Mouse (Mus musculus) stomach, embryonic 14.5 days (tissue): ENCODE data around the gene Slc4a4. TPM values are rescaled to one million over a fixed set of nuclear protein-coding genes. Genes with fewer than 3 reads are reported as not detected.

Experiments
- ATAC-seq: fragments of 200-750 bp; cut with Nextera tagmentation; 2 replicates; pipeline ENCODE4 v1.8.0; 2017; ENCODE audit warnings: low read depth, moderate TSS enrichment; ENCODE audit not compliant: insufficient number of reproducible peaks, insufficient read depth, low FRiP score
- H3K27ac ChIP-seq: fragments of 300-500 bp; sonication (generic); 2 replicates; pipeline ENCODE4 v1.5.1; 2014; ENCODE audit warnings: mild to moderate bottlenecking, low read length, moderate library complexity, mixed read lengths
- H3K27me3 ChIP-seq: fragments of 300-500 bp; sonication (generic); 2 replicates; pipeline ENCODE4 v1.6.1; 2014; ENCODE audit warnings: low read length, control low read depth, mixed read lengths; ENCODE audit not compliant: control insufficient read depth, insufficient read depth
- H3K36me3 ChIP-seq: fragments of 300-500 bp; sonication (generic); 2 replicates; pipeline ENCODE4 v1.6.1; 2014; ENCODE audit warnings: mild to moderate bottlenecking, control low read depth, low read length, moderate library complexity, mixed read lengths; ENCODE audit not compliant: control insufficient read depth, insufficient read depth
- H3K4me1 ChIP-seq: fragments of 300-500 bp; sonication (generic); 2 replicates; pipeline ENCODE4 v1.6.1; 2014; ENCODE audit warnings: low read length, control low read depth, mixed read lengths; ENCODE audit not compliant: control insufficient read depth, insufficient read depth
- H3K4me2 ChIP-seq: fragments of 300-500 bp; sonication (generic); replicated peaks from 2 replicates; pipeline ENCODE4 v1.6.1; 2014; ENCODE audit warnings: low read depth, low read length, control low read depth
- H3K4me3 ChIP-seq: fragments of 300-500 bp; sonication (generic); 2 replicates; pipeline ENCODE4 v1.5.1; 2014; ENCODE audit warnings: low read depth, low read length, control low read depth
- H3K9ac ChIP-seq: fragments of 300-500 bp; sonication (generic); replicated peaks from 2 replicates; pipeline ENCODE4 v1.6.1; 2014; ENCODE audit warnings: low read depth, mild to moderate bottlenecking, control low read depth, low read length, moderate library complexity, mixed read lengths
- H3K9me3 ChIP-seq: fragments of 300-500 bp; sonication (generic); 2 replicates; pipeline ENCODE4 v1.6.1; 2016; ENCODE audit warnings: low read depth, low read length, control low read depth; ENCODE audit not compliant: control insufficient read depth
- WGBS: fragments of 180-500 bp; shearing (Covaris S2); extraction: QIAGEN DNeasy Blood & Tissue Kit; methylation state at CpG from one replicate; pipeline ENCODE4 v1.1.7; 2014; 5-methylcytosine and 5-hydroxymethylcytosine counted together
- polyA plus RNA-seq: library from polyadenylated mRNA; unstranded; fragments of >200 nt; fragmentation: Nextera tagmentation; extraction: Ambion mirVana; gene quantifications from 2 replicates; pipeline ENCODE4 v1.2.1, GENCODE M21; 2014

Gene Slc4a4
- polyA plus RNA-seq, 1 experiment from 2014 or later = 5.1 TPM

DNA sequence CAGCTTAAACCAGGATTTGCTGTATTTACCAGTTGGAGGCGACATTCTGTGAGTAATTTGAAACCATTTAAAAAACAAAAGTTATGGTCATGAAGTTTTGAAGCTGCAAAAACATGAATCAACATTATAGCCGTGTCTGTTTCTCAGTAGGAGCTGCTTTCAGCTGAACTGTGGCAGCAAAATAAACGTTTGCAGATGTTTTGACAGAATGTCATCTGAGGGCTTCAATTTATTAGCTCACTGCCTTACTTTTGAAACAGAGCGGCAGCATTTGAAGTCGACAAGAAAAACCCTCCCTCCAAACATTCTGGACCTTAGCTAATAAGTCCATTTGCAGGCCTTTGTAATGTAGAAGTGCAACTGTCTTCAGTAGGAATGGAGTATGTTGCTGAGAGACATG lies 123.5 kb downstream of the Slc4a4 start:
- no peak for ATAC-seq
- Histone ChIP-seq H3K27ac (no peak overlapping the region), H3K9ac (no peak overlapping the region), H3K27me3 (no peaks in the 10 kb centered on the region), H3K9me3 (no peaks in the 10 kb centered on the region), H3K36me3 (no peaks in the 10 kb centered on the region), H3K4me2 (no peak overlapping the region), H3K4me3 (no peak overlapping the region), H3K4me1 (no peaks in the 10 kb centered on the region)
- WGBS = 32% methylated on average over 5 of the region's 5 CpGs

GRCm38 (mm10) chr5:89012456-89012855 lies 125.8 kb downstream of the Slc4a4 start:
- Histone ChIP-seq H3K9me3 (no peaks in the 10 kb centered on the region), H3K27ac (no peak overlapping the region), H3K4me2 (no peak overlapping the region), H3K27me3 (no peaks in the 10 kb centered on the region), H3K4me3 (no peak overlapping the region), H3K36me3 (no peaks in the 10 kb centered on the region), H3K4me1 (no peaks in the 10 kb centered on the region), H3K9ac (no peak overlapping the region)
- WGBS = 89% methylated on average over 3 of the region's 3 CpGs
- no peak for ATAC-seq

- WGBS = 63% methylated on average over 2 of the region's 2 CpGs
- ATAC-seq = no peak
- H3K27ac ChIP-seq = no peak overlapping the region
Measured at GRCm38 (mm10) chr5:89014782-89015181, 128.2 kb downstream of the Slc4a4 start.

DNA sequence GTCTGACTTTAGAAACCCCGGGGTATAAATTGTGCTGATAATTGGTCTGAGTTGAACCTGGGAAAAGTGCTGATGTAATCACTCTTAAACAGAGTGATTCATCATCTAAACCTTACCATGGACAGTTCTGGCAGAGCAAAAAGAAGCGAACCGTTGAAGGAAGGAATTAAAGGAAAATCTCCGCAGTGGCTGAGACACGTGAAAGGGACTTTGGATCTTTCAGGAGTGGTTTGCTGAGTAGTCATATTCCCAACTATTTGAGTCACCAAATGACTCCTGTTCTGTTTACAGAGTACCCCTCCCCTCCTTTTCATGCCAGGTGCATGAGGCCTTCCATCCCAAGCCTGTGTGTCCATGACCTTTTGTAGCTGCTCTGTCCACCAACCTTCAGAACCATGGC lies 129.3 kb downstream of the Slc4a4 start:
- WGBS = 46% methylated on average over 5 of the region's 5 CpGs
- Histone ChIP-seq H3K4me1 (no peaks in the 10 kb centered on the region), H3K9ac (no peak overlapping the region), H3K4me3 (no peak overlapping the region), H3K36me3 (no peaks in the 10 kb centered on the region), H3K27ac (no peak overlapping the region), H3K27me3 (no peaks in the 10 kb centered on the region), H3K9me3 (no peaks in the 10 kb centered on the region), H3K4me2 (no peak overlapping the region)
- ATAC-seq = no peak

More at GRCm38 (mm10) chr5:89014782-89015181, 128.2 kb downstream of the Slc4a4 start:
- Histone ChIP-seq H3K9ac (no peak overlapping the region), H3K9me3 (no peaks in the 10 kb centered on the region), H3K4me2 (no peak overlapping the region), H3K36me3 (no peaks in the 10 kb centered on the region), H3K4me1 (no peaks in the 10 kb centered on the region), H3K4me3 (no peak overlapping the region), H3K27me3 (no peaks in the 10 kb centered on the region)

GRCm38 (mm10) chr5:89018537-89018936 lies 131.9 kb downstream of the Slc4a4 start:
- Histone ChIP-seq H3K4me3 (no peak overlapping the region), H3K9me3 (no peaks in the 10 kb centered on the region), H3K27me3 (no peaks in the 10 kb centered on the region), H3K4me1 (no peaks in the 10 kb centered on the region), H3K36me3 (no peaks in the 10 kb centered on the region), H3K9ac (no peak overlapping the region), H3K27ac (no peak overlapping the region), H3K4me2 (no peak overlapping the region)
- no peak for ATAC-seq
- WGBS = 88% methylated on average over 6 of the region's 6 CpGs

DNA sequence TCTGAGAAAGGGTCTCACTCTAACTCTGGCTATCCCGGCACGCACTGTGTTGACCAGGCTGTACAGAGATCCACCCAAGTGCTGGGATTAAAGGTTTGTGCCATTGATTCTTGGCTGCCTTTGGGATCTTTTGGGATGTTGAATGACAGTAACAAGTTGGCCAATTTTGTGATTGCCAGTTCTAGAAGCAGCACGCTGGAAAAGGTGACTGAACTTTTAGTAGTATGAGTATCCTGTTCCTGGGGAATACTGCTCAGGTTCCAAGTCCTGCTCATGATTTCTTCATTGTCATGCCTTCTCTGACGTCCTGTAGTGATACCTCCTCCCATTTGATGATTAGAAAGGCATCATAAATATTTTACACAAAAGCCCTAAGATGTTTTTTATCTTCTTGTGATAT lies 137.8 kb downstream of the Slc4a4 start:
- 84% methylated on average over 4 of the region's 4 CpGs for WGBS
- no peak overlapping the region for H3K9ac ChIP-seq
- no peak for ATAC-seq
- H3K4me3 ChIP-seq = no peak overlapping the region
- H3K4me2 ChIP-seq = no peak overlapping the region
- no peaks in the 10 kb centered on the region for H3K9me3 ChIP-seq
- no peak overlapping the region for H3K27ac ChIP-seq
- H3K27me3 ChIP-seq = no peaks in the 10 kb centered on the region
- H3K36me3 ChIP-seq = no peaks in the 10 kb centered on the region
- H3K4me1 ChIP-seq = no peaks in the 10 kb centered on the region

DNA sequence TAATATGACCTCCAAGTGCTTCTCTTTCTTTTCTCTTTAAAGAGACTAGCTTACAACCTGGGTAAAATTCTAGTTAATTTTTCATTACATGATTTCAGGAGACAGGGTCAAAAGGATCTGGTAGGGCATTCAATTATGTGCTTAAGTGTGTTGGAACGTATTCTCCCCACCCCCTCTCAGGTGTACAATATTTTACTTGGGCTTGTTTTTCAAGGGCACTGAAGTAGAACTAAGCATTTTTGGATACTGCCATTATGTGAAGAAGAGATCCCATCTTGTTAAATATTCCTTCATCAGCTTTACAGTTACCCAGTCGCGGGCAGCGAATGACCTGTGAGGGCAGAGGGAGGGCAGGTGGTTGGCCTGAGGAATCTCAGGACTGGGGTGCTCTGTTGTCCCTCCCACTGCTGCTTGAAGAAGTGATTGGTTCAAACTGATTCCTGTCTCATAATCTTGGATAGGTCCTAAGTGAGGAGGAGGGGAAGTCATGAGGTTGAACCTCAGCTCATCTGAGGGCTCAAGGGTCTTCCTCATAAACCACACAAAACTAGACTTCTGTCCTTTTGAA lies 141.0 kb downstream of the Slc4a4 start:
- Histone ChIP-seq H3K9ac (no peak overlapping the region), H3K27me3 (no peaks in the 10 kb centered on the region), H3K36me3 (no peaks in the 10 kb centered on the region), H3K4me1 (no peaks in the 10 kb centered on the region), H3K4me2 (no peak overlapping the region), H3K27ac (no peak overlapping the region), H3K9me3 (no peaks in the 10 kb centered on the region), H3K4me3 (no peak overlapping the region)
- no peak for ATAC-seq
- 94% methylated on average over 4 of the region's 4 CpGs for whole genome bisulfite sequencing

GRCm38 (mm10) chr5:89032647-89033046 lies 146.0 kb downstream of the Slc4a4 start:
- Histone ChIP-seq H3K36me3 (no peaks in the 10 kb centered on the region), H3K27me3 (no peaks in the 10 kb centered on the region), H3K9me3 (no peaks in the 10 kb centered on the region), H3K9ac (no peak overlapping the region), H3K4me3 (no peak overlapping the region), H3K27ac (no peak overlapping the region), H3K4me1 (no peaks in the 10 kb centered on the region), H3K4me2 (no peak overlapping the region)
- WGBS = 78% methylated on average over 8 of the region's 8 CpGs
- ATAC-seq = no peak

GRCm38 (mm10) chr5:89033256-89033655 lies 146.6 kb downstream of the Slc4a4 start:
- Histone ChIP-seq H3K9me3 (no peaks in the 10 kb centered on the region), H3K9ac (no peak overlapping the region), H3K36me3 (no peaks in the 10 kb centered on the region), H3K4me1 (no peaks in the 10 kb centered on the region), H3K4me3 (no peak overlapping the region), H3K4me2 (no peak overlapping the region), H3K27ac (no peak overlapping the region), H3K27me3 (no peaks in the 10 kb centered on the region)
- no peak for ATAC-seq
- 81% methylated on average over 4 of the region's 4 CpGs for WGBS
